Mouse (Mus musculus): ENCODE data around the gene Hemgn. TPM values are rescaled to one million over a fixed set of nuclear protein-coding genes. Genes with fewer than 3 reads are reported as not detected.

The Hemgn gene
- total and polyA plus RNA-seq, 3 experiments, result 11.8 to 19.9 TPM; not detected in 1

DNA sequence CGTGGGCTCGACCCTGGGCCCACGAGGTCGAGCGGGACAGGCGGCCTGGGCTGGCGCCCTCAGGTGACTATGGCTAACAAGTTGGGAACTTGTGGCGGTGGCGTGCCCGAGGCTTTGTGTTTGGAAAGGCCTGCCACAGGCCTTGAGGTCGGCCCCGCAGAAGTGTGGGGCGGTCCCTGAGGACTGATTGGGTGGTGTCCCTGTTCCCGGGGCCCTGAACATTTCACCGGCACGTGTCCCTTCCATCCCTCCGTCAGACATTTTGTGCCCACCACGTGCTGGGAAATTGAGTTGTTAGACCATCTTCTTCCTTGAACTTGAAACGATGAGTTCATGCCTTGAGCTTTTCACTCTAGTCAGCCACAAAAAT is 39.2 kb upstream of the Hemgn start:
- H3K9me3 ChIP-seq (replicated peaks; ENCODE audit: insufficient read depth, low read length), result no peaks in the 10 kb centered on the region
- peaks cover 69% of the 10 kb centered on the region for H3K79me2 ChIP-seq (ENCODE audit: control insufficient read depth, insufficient read depth, low read length, poor library complexity)
- peak overlapping the region; percentile 40 to 85 for H3K4me3 ChIP-seq (ENCODE audit: control insufficient read depth in 1 of 2, insufficient read depth in 1 of 2, low read depth in 2 of 2, low read length in 2 of 2)
- H3K36me3 ChIP-seq (ENCODE audit: control insufficient read depth in 1 of 2, insufficient read depth in 2 of 2, low read length in 2 of 2), result peaks cover 0 to 55% of the 10 kb centered on the region in 2 experiments
- no peaks in the 10 kb centered on the region for H3K27me3 ChIP-seq (ENCODE audit: control insufficient read depth in 1 of 2, insufficient read depth in 2 of 2, low read length in 2 of 2)
- DNase-seq (ENCODE audit: low read depth, low spot score), result peak; percentile 84
- TF ChIP-seq EP300 (IDR thresholded peaks at IDR 0.05; ENCODE audit: low read depth in 1 of 2, low read length in 2 of 2) (peak in 1 of 2 experiments; percentile 16; a peak in 1 of 4 replicates), CHD1 (IDR thresholded peaks at IDR 0.05; ENCODE audit: low read depth, low read length) (0 out of 2 replicates have a peak, but pooled peaks have one; percentile 46), TCF12 (IDR thresholded peaks at IDR 0.05; ENCODE audit: low read depth, low read length) (0 out of 2 replicates have a peak, but pooled peaks have one; percentile 31), POLR2AphosphoS5 (IDR thresholded peaks at IDR 0.05; ENCODE audit: borderline replicate concordance, low read depth, low read length) (no peak), POLR2A (IDR thresholded peaks at IDR 0.05; ENCODE audit: control insufficient read depth in 1 of 2, insufficient read depth in 1 of 2, low read depth in 1 of 2, low read length in 2 of 2, poor library complexity in 1 of 2) (peak; percentile 50 to 81; a peak in 3 of 4 replicates), BHLHE40 (IDR thresholded peaks at IDR 0.05; ENCODE audit: borderline replicate concordance, low read depth, low read length) (peak; percentile 90), USF1 (IDR thresholded peaks at IDR 0.05; ENCODE audit: low read depth, low read length) (peak; percentile 83), MYB (IDR thresholded peaks at IDR 0.05; ENCODE audit: low read depth, low read length) (no peak), UBTF (IDR thresholded peaks at IDR 0.05; ENCODE audit: borderline replicate concordance, insufficient read depth, low read depth, low read length) (no peak), ZNF384 (IDR thresholded peaks at IDR 0.05; ENCODE audit: low read depth, low read length) (no peak), SIN3A (IDR thresholded peaks at IDR 0.05; ENCODE audit: low read length) (peak; percentile 78; the same call in 1 of the 2 replicates), USF2 (IDR thresholded peaks at IDR 0.05; ENCODE audit: borderline replicate concordance in 1 of 2, insufficient read depth in 1 of 2, low read depth in 1 of 2, low read length in 2 of 2) (peak in 1 of 2 experiments; percentile 22; a peak in 1 of 4 replicates), CTCF (IDR thresholded peaks at IDR 0.05 in 2 of 3, conservative IDR thresholded peaks at IDR 0.05 in 1 of 3; ENCODE audit: control insufficient read depth in 1 of 3, insufficient read depth in 1 of 3, low read depth in 2 of 3, low read length in 3 of 3, poor library complexity in 1 of 3, severe bottlenecking in 1 of 3) (no peak), NELFE (IDR thresholded peaks at IDR 0.05; ENCODE audit: low read depth, low read length) (peak; percentile 44; the same call in 1 of the 2 replicates), NRF1 (IDR thresholded peaks at IDR 0.05; ENCODE audit: insufficient read depth, low read depth, low read length, poor library complexity, severe bottlenecking) (no peak), MAX (IDR thresholded peaks at IDR 0.05; ENCODE audit: low read length) (peak; percentile 100), MYC (IDR thresholded peaks at IDR 0.05; ENCODE audit: low read depth, low read length) (peak; percentile 100), MXI1 (IDR thresholded peaks at IDR 0.05; ENCODE audit: low read depth, low read length) (peak; percentile 96), MEF2A (IDR thresholded peaks at IDR 0.05; ENCODE audit: extremely low read depth, insufficient replicate concordance, low read depth, low read length, poor library complexity, severe bottlenecking) (no peak), MAZ (IDR thresholded peaks at IDR 0.05; ENCODE audit: low read depth, low read length) (no peak), HCFC1 (IDR thresholded peaks at IDR 0.05; ENCODE audit: low read depth, low read length) (peak; percentile 68), ETS1 (IDR thresholded peaks at IDR 0.05; ENCODE audit: low read depth, low read length) (peak; percentile 35; the same call in 1 of the 2 replicates), ZMIZ1 (IDR thresholded peaks at IDR 0.05; ENCODE audit: low read depth, low read length) (peak; percentile 53; the same call in 1 of the 2 replicates)
- peak overlapping the region; percentile 91 for H3K27ac ChIP-seq (ENCODE audit: control insufficient read depth, low read depth, low read length)
- peak overlapping the region; percentile 98 for H3K9ac ChIP-seq (ENCODE audit: control insufficient read depth, low read depth, low read length, poor library complexity, severe bottlenecking)
- H3K4me1 ChIP-seq (ENCODE audit: control insufficient read depth in 1 of 2, insufficient read depth in 2 of 2, low read length in 2 of 2), result peaks cover 27 to 46% of the 10 kb centered on the region in 2 experiments
